Mouse (Mus musculus) hindbrain, embryonic 14.5 days (tissue): ENCODE results near the gene Thada. TPM values are rescaled to one million over a fixed set of nuclear protein-coding genes. Genes with fewer than 3 reads are reported as not detected.
"Not testable (repeated sequence)": the region's sequence is repeated elsewhere in the genome, so short reads cannot be mapped to it uniquely, and the experiment has no call there.

ENCODE experiments used
- ATAC-seq: fragments of 200-750 bp; cut with Nextera tagmentation; 2 replicates; pipeline ENCODE4 v1.8.0; 2017; ENCODE audit warnings: moderate number of reproducible peaks, mild to moderate bottlenecking, moderate TSS enrichment, moderate library complexity; ENCODE audit not compliant: low FRiP score
- DNase-seq: peaks from one replicate; pipeline ENCODE4 v3.0.0-alpha.2; 2015; ENCODE audit warnings: low spot score
- H3K27ac ChIP-seq: fragments of 300-500 bp; sonication (generic); 2 replicates; pipeline ENCODE4 v1.5.1; 2014; ENCODE audit warnings: mild to moderate bottlenecking, moderate library complexity
- H3K27me3 ChIP-seq: fragments of 300-500 bp; sonication (generic); 2 replicates; pipeline ENCODE4 v1.6.1; 2014; ENCODE audit warnings: mild to moderate bottlenecking, low read length, mixed read lengths; ENCODE audit not compliant: control insufficient read depth, insufficient read depth
- H3K36me3 ChIP-seq: fragments of 300-500 bp; sonication (generic); replicated peaks from 2 replicates; pipeline ENCODE4 v1.6.1; 2014; ENCODE audit not compliant: control insufficient read depth, insufficient read depth
- H3K4me1 ChIP-seq: fragments of 300-500 bp; sonication (generic); replicated peaks from 2 replicates; pipeline ENCODE4 v1.6.1; 2014; ENCODE audit warnings: antibody characterized with exemption, low read length, mixed read lengths; ENCODE audit not compliant: control insufficient read depth, insufficient read depth
- H3K4me2 ChIP-seq: fragments of 300-500 bp; sonication (generic); replicated peaks from 2 replicates; pipeline ENCODE4 v1.6.1; 2014; ENCODE audit warnings: mild to moderate bottlenecking, moderate library complexity
- H3K4me3 ChIP-seq: fragments of 300-500 bp; sonication (generic); replicated peaks from 2 replicates; pipeline ENCODE4 v1.5.1; 2014; ENCODE audit warnings: mild to moderate bottlenecking, low read length
- H3K9ac ChIP-seq: fragments of 300-500 bp; sonication (generic); 2 replicates; pipeline ENCODE4 v1.6.1; 2014
- H3K9me3 ChIP-seq: fragments of 300-500 bp; sonication (generic); 2 replicates; pipeline ENCODE4 v1.6.1; 2016; ENCODE audit warnings: low read length; ENCODE audit not compliant: control insufficient read depth
- WGBS: fragments of 180-500 bp; shearing (Covaris S2); extraction: QIAGEN DNeasy Blood & Tissue Kit; methylation state at CpG from one replicate; pipeline ENCODE4 v1.1.7; 2014; 5-methylcytosine and 5-hydroxymethylcytosine counted together
- polyA plus RNA-seq: library from polyadenylated mRNA; unstranded; fragments of >200 nt; fragmentation: Nextera tagmentation; extraction: Ambion mirVana; gene quantifications from 2 replicates; pipeline ENCODE4 v1.2.1, GENCODE M21; 2014

Gene Thada
- polyA plus RNA-seq, 1 experiment from 2014 or later: 9.0 TPM

GRCm38 (mm10) chr17:84190885-84191284 lies 275.1 kb downstream of the Thada start:
- ATAC-seq: no peak
- H3K9me3 ChIP-seq: no peaks in the 10 kb centered on the region
- H3K4me1 ChIP-seq: peaks cover 11% of the 10 kb centered on the region; the same call in 1 of the 2 replicates
- DNase-seq: peak; percentile 90
- H3K36me3 ChIP-seq: peaks cover 16% of the 10 kb centered on the region; the same call in 1 of the 2 replicates
- no peak overlapping the region for H3K9ac ChIP-seq
- 0 out of 2 replicates have a peak, but pooled peaks cover 17% of the 10 kb centered on the region for H3K27me3 ChIP-seq
- H3K4me2 ChIP-seq: no peak overlapping the region
- 25% methylated on average over 8 of the region's 8 CpGs for WGBS
- no peak overlapping the region for H3K27ac ChIP-seq
- no peak overlapping the region for H3K4me3 ChIP-seq

DNA sequence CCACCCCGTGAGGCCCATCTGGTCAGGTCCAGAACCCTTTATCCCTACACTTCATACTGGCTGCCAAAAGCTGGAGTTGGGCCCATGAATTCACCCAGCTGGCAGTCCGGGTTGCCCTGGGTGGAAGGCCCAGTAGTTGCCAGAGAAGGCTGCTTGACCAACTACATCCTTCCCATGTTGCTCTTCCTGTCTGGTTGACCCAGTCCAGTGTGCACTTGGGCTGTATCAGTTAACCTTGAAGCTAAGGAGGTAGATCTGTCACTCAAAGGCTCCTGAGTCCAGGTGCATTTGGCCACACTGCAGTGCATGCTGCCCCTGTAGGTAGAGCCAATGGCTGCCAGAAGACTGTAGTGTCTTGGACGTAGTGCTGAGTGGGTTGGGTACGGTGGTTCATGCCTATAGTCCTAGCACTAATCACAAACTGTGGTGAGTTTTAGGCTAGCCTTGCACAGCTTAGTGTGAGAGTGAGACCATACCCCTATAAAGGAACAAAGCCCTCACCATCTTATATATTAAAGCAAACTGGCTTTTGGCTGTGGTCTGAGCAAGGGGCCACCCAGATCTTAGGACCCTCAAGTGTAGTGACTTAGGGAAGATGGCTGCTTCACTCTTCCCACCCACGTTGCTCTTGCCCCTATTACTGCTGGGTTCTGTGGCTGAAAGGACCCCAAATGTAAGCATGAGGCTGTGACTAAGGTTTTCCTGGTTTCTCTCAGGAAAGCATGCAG lies 276.7 kb downstream of the Thada start:
- 72% methylated on average over 5 of the region's 5 CpGs for WGBS
- H3K9ac ChIP-seq: 0 out of 2 replicates have a peak overlapping the region, but pooled peaks have one; percentile 55
- H3K4me2 ChIP-seq: peak overlapping the region; percentile 98
- peaks cover 11% of the 10 kb centered on the region; the same call in 1 of the 2 replicates for H3K4me1 ChIP-seq
- no peak for ATAC-seq
- DNase-seq: no peak
- peak overlapping the region; percentile 58; the same call in 1 of the 2 replicates for H3K4me3 ChIP-seq
- H3K27me3 ChIP-seq: peaks cover 27% of the 10 kb centered on the region
- no peaks in the 10 kb centered on the region for H3K9me3 ChIP-seq
- peaks cover 16% of the 10 kb centered on the region; the same call in 1 of the 2 replicates for H3K36me3 ChIP-seq
- H3K27ac ChIP-seq: peak overlapping the region; percentile 84; the same call in 1 of the 2 replicates

DNA sequence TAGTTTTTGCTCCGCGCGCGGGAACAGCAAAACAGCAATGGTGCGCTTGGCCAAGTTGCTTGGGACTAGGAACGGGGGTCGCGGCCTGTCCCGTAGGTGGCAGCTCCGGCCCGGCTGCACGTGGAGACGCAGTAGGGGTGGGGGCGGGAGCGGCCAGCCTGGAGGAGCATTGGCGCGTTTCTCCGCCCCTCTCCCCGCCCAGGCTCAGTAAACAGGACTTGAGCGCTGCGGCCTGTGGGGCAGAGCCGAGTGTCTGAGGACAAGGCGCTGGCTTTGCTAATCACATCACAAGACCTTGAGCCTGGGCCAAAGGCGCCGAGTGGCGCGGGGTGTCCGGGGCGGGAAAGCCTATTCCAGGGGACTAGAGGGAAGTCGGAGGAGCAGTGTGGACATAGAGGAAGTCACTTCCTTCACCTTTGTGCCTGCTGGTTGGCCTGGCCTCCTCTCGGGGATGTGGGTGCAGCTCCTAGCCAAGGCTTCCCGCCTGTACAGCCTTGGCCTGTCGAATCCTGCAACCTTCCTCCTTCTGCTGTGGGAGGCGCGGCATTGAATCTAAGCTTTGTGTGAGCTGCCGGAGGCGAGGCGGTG lies 277.5 kb downstream of the Thada start:
- peaks cover 11% of the 10 kb centered on the region; the same call in 1 of the 2 replicates for H3K4me1 ChIP-seq
- peak overlapping the region; percentile 58 for H3K4me3 ChIP-seq
- peak overlapping the region; percentile 55 for H3K9ac ChIP-seq
- WGBS: 2% methylated on average over 38 of the region's 38 CpGs
- H3K9me3 ChIP-seq: no peaks in the 10 kb centered on the region
- H3K4me2 ChIP-seq: peak overlapping the region; percentile 98
- ATAC-seq (peak; percentile 76), DNase-seq (peak; percentile 71)
- H3K27ac ChIP-seq: peak overlapping the region; percentile 84
- peaks cover 27% of the 10 kb centered on the region for H3K27me3 ChIP-seq
- H3K36me3 ChIP-seq: peaks cover 16% of the 10 kb centered on the region; the same call in 1 of the 2 replicates

DNA sequence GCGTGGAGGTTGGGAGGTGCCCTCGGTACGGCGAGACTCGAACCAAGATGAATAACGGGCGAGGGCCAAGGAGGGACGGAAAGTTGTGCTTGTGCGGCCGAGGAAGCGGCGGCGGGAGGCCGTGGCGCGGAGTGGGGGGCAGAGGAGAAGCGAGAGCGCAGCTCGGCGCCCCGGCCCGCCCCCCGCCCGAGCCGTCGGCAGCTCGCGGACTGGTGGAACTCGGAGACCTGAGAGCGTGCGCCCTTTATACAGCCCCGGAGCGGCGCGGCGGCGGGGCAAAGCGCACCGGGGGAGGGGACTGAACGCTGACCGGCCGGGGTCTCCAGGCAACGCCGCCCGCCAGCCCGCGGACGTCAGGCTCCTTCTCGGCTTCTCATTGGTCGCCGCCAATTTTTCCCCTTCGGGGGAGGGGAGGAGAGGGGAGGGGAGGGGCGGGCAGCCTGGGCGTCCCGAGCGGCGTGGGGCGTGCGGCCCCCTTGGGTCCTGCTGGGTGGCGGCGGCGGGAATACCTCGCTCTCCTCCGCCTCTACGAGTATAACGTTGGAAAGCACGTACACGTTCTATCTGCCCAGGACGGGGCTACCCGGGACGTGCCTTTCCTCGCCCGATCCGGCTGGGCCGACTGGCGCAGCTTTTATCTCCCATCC lies 278.2 kb downstream of the Thada start, which contains the start of gene Zfp36l2:
Zfp36l2 (minus strand) TSS at position 221 of the 647 bp plus-strand sequence.
- peaks cover 11% of the 10 kb centered on the region; the same call in 1 of the 2 replicates for H3K4me1 ChIP-seq
- no peaks in the 10 kb centered on the region for H3K9me3 ChIP-seq
- H3K4me2 ChIP-seq: peak within 1 kb of the TSS; percentile 98
- H3K9ac ChIP-seq: peak within 1 kb of the TSS; percentile 70
- DNase-seq (peak; percentile 84), ATAC-seq (peak; percentile 86)
- H3K36me3 ChIP-seq: peaks cover 16% of the 10 kb centered on the region; the same call in 1 of the 2 replicates
- H3K4me3 ChIP-seq: peak within 1 kb of the TSS; percentile 58
- peaks cover 27% of the 10 kb centered on the region for H3K27me3 ChIP-seq
- H3K27ac ChIP-seq: peak within 1 kb of the TSS; percentile 84
- under 1% methylated on average over 64 of the region's 76 CpGs for WGBS

DNA sequence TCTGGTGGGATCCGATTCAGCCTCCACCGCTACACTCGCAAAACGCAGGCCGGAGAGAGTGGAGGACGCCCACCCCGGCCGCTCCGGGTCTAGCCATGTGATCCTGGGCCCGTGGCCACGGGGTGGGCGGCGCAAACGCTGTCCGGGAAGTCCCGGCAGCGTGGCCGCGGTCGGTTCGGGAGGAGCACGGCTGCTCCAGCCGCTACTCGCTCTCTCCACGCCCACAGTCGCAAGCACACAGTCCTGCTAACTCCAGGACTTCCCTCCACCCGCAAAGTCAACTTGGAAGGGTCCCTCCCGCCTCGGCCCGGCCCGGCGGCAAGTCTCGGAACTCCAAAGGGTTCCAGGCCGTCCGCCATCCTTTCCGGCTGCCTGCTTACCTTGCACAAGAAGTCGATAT lies 278.7 kb downstream of the Thada start:
- Histone ChIP-seq H3K4me1 (peaks cover 11% of the 10 kb centered on the region; the same call in 1 of the 2 replicates), H3K4me3 (peak overlapping the region; percentile 58), H3K27me3 (peaks cover 27% of the 10 kb centered on the region), H3K36me3 (peaks cover 13% of the 10 kb centered on the region; the same call in 1 of the 2 replicates), H3K9ac (peak overlapping the region; percentile 70), H3K27ac (peak overlapping the region; percentile 84), H3K4me2 (peak overlapping the region; percentile 98)
- ATAC-seq: peak; percentile 5; the same call in 1 of the 2 replicates
- not testable (repeated sequence) for H3K9me3 ChIP-seq, DNase-seq
- 0% methylated on average over 10 of the region's 37 CpGs for WGBS

DNA sequence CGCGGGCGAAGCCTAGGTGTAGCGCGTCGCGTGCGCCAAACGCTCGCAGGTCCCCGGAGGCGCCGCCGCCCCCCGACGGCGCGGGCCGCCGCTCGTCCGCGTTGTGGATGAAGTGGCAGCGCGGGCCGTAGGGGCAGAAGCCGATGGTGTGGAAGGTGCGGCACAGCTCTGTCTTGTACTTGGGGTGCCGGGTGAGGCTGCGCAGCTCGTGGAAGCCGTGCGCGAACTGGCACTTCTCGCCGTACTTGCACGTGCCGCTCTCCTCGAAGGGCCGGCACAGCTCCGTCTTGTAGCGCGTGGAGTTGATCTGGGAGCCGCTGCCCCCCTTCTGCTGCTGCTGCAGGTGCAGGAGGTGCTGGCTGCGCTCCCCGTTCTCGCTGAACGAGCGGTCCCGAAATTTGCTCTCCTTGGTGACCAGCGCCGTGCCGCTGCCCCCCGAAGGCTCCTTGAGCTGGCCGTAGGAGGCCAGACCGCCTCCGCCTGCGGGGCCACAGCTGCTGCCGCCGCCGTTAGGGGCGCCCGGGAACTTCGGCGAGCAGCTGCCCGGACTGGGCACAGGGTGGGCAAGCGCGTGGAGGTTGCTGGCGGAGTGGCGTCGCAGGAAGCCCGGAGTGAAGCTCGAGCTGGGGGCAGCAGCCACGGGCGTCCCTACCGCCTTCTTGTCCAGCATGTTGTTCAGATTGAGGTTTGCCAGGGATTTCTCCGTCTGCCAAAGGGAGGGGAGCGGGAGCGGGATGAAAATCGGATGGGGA lies 279.4 kb downstream of the Thada start:
- Histone ChIP-seq H3K27me3 (peaks cover 27% of the 10 kb centered on the region), H3K27ac (peak overlapping the region; percentile 67), H3K4me3 (peak overlapping the region; percentile 48), H3K9me3 (no peaks in the 10 kb centered on the region), H3K4me1 (peaks cover 11% of the 10 kb centered on the region; the same call in 1 of the 2 replicates), H3K4me2 (peak overlapping the region; percentile 53), H3K9ac (peak overlapping the region; percentile 70), H3K36me3 (peaks cover 8% of the 10 kb centered on the region; the same call in 1 of the 2 replicates)
- DNase-seq (no peak), ATAC-seq (no peak)
- WGBS: 1% methylated on average over 80 of the region's 80 CpGs

GRCm38 (mm10) chr17:84185581-84186450 lies 280.2 kb downstream of the Thada start:
- Histone ChIP-seq H3K27ac (peak overlapping the region; percentile 67), H3K4me3 (peak overlapping the region; percentile 48), H3K4me1 (peaks cover 11% of the 10 kb centered on the region; the same call in 1 of the 2 replicates), H3K27me3 (peaks cover 27% of the 10 kb centered on the region), H3K4me2 (peak overlapping the region; percentile 53), H3K9ac (peak overlapping the region; percentile 70), H3K9me3 (no peaks in the 10 kb centered on the region), H3K36me3 (0 out of 2 replicates have a peak, but pooled peaks cover 5% of the 10 kb centered on the region)
- ATAC-seq (no peak), DNase-seq (peak; percentile 45)
- WGBS: under 1% methylated on average over 87 of the region's 108 CpGs

DNA sequence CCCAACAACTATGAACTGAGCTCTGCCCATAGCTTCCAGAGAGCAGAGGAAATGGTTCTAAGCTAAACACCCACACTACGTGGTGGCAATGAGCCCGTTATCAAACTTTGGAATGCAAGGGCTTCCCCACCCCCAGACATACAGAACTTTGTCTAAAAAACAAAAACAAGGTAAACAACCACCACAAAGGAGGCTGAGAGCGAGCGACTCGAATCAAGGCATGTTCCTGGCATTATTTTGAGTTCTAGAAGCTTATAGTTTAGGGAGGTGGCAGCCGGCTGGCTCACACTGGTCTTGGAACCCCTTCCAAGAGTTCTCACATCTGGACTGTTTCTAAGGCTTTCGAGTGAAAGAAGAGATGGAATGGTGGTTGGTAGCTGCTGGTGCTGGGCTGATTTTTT lies 281.0 kb downstream of the Thada start:
- DNase-seq (no peak), ATAC-seq (no peak)
- WGBS: 9% methylated on average over 7 of the region's 7 CpGs
- Histone ChIP-seq H3K4me3 (peak overlapping the region; percentile 48), H3K4me1 (peaks cover 11% of the 10 kb centered on the region; the same call in 1 of the 2 replicates), H3K27ac (peak overlapping the region; percentile 67), H3K4me2 (peak overlapping the region; percentile 53), H3K9ac (peak overlapping the region; percentile 70), H3K9me3 (no peaks in the 10 kb centered on the region), H3K36me3 (0 out of 2 replicates have a peak, but pooled peaks cover 5% of the 10 kb centered on the region), H3K27me3 (peaks cover 27% of the 10 kb centered on the region)
